Mouse (Mus musculus) c-Kit-positive CD71-positive TER-119-positive erythroid progenitor cells, embryonic 14.5 days (primary cell): ENCODE results near the gene Hectd1.

Experiments
- DNase-seq: peaks from one replicate; pipeline ENCODE4 v3.0.0-alpha.2; 2013; ENCODE audit warnings: low spot score

Hectd1 gene

GRCm38 (mm10) chr12:51843576-51844520 is 14.5 kb upstream of the Hectd1 start:
- peak; percentile 45 for DNase-seq

GRCm38 (mm10) chr12:51842081-51842864 is 12.9 kb upstream of the Hectd1 start:
- no peak for DNase-seq

GRCm38 (mm10) chr12:51839856-51840255 is 10.5 kb upstream of the Hectd1 start:
- DNase-seq = no peak

- DNase-seq = no peak
Observed at GRCm38 (mm10) chr12:51835219-51835618, 5.9 kb upstream of the Hectd1 start.

- no peak for DNase-seq
Observed at GRCm38 (mm10) chr12:51831931-51832330, 2.6 kb upstream of the Hectd1 start.

- no peak for DNase-seq
Observed at GRCm38 (mm10) chr12:51831296-51831695, 2.0 kb upstream of the Hectd1 start.

- no peak for DNase-seq
Observed at GRCm38 (mm10) chr12:51830671-51831070, 1.3 kb upstream of the Hectd1 start.

- DNase-seq = no peak
Observed at GRCm38 (mm10) chr12:51830077-51830402, 704 bp upstream of the Hectd1 start.

- DNase-seq = no peak
Observed at GRCm38 (mm10) chr12:51828716-51829289, 533 bp downstream of the Hectd1 start.

GRCm38 (mm10) chr12:51827958-51828650 is 1.2 kb downstream of the Hectd1 start:
- DNase-seq = no peak

- DNase-seq = no peak
Observed at GRCm38 (mm10) chr12:51825338-51825737, 4.0 kb downstream of the Hectd1 start.

GRCm38 (mm10) chr12:51823311-51823710 is 6.0 kb downstream of the Hectd1 start:
- DNase-seq = no peak

GRCm38 (mm10) chr12:51822861-51823260 is 6.5 kb downstream of the Hectd1 start:
- DNase-seq = no peak

- no peak for DNase-seq
Observed at GRCm38 (mm10) chr12:51822236-51822635, 7.1 kb downstream of the Hectd1 start.

- DNase-seq = peak; percentile 62
Observed at GRCm38 (mm10) chr12:51821256-51821655, 8.1 kb downstream of the Hectd1 start.

GRCm38 (mm10) chr12:51819951-51820498 is 9.3 kb downstream of the Hectd1 start:
- DNase-seq = no peak

GRCm38 (mm10) chr12:51817815-51818613 is 11.3 kb downstream of the Hectd1 start:
- no peak for DNase-seq

- DNase-seq = no peak
Observed at GRCm38 (mm10) chr12:51811388-51812140, 17.8 kb downstream of the Hectd1 start.

- DNase-seq = no peak
Observed at GRCm38 (mm10) chr12:51810564-51810963, 18.8 kb downstream of the Hectd1 start.

GRCm38 (mm10) chr12:51784842-51785241 is 44.5 kb downstream of the Hectd1 start:
- DNase-seq = peak; percentile 27
